Comparison of ENCODE assay signal across 8 mouse cellular contexts in the genomic region with DNA sequence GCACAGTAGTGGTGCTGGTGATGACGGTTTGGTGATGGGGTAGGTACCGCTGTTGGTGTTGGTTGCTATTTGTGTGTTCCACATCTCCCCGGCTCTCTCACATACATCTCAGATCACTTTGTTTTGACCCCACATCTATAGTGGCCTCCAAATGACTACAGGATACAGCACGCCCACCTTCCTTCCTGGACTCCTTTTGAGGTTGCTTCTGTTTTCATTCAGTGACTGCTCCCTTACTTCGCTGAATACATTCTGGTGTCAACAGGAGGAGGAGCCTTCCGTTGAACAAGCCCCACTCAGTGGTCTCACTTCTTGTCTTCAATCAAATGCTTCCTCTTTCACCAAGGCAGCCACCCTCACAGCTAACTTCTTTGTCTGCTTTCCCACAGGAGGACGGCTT. TPM values are rescaled to one million over a fixed set of nuclear protein-coding genes. Genes with fewer than 3 reads are reported as not detected.
A peak's percentile ranks its signal among the peaks of the same experiment; 100 is the strongest.
DNase-seq lines count a peak whose midpoint lies in the region; ATAC-seq and TF ChIP-seq lines count a peak whose summit lies in the region.

No protein-coding gene starts in this region.

- H3K27ac ChIP-seq in kidney, embryonic 16.5 days (ENCODE audit: low read length): peak overlapping the region; percentile 31
- no peak overlapping the region for H3K27ac ChIP-seq in kidney, embryonic 14.5 days (ENCODE audit: low read depth, low read length)
- peak overlapping the region; percentile 56 for H3K27ac ChIP-seq in bone marrow, adult 2 months (ENCODE audit: control insufficient read depth, insufficient read depth, low read depth, low read length, poor library complexity)
- H3K27ac ChIP-seq in macrophage: peak overlapping the region; percentile 73; the same call in 1 of the 2 replicates
- peak overlapping the region; percentile 36 for H3K27ac ChIP-seq in stomach, embryonic 16.5 days (ENCODE audit: low read length)

- peaks cover 14% of the 10 kb centered on the region for H3K79me2 ChIP-seq in macrophage (ENCODE audit: inconsistent target)

- peaks cover 22% of the 10 kb centered on the region for H3K4me1 ChIP-seq in kidney, embryonic 16.5 days (ENCODE audit: insufficient read depth, low read length)
- peaks cover 16% of the 10 kb centered on the region; the same call in 1 of the 2 replicates for H3K4me1 ChIP-seq in kidney, embryonic 14.5 days (ENCODE audit: control insufficient read depth, insufficient read depth, low read length)
- peaks cover 3% of the 10 kb centered on the region; the same call in 1 of the 2 replicates for H3K4me1 ChIP-seq in bone marrow, adult 2 months (ENCODE audit: control insufficient read depth, insufficient read depth, low read length)
- H3K4me1 ChIP-seq in stomach, embryonic 16.5 days (ENCODE audit: control insufficient read depth, insufficient read depth, low read length): peaks cover 15% of the 10 kb centered on the region

- 0 out of 2 replicates have a peak, but pooled peaks cover 3% of the 10 kb centered on the region for H3K36me3 ChIP-seq in kidney, embryonic 16.5 days (ENCODE audit: insufficient read depth, low read length)
- H3K36me3 ChIP-seq in kidney, embryonic 14.5 days (ENCODE audit: control insufficient read depth, insufficient read depth, low read length): no peaks in the 10 kb centered on the region
- no peaks in the 10 kb centered on the region for H3K36me3 ChIP-seq in macrophage (ENCODE audit: inconsistent target)
- no peaks in the 10 kb centered on the region for H3K36me3 ChIP-seq in stomach, embryonic 16.5 days (ENCODE audit: control insufficient read depth, insufficient read depth, low read length)

- DNase-seq in frontal cortex, postnatal 10 days (ENCODE audit: low spot score in 2 of 2): no peak
- no peak for DNase-seq in Muller cell, postnatal 12 days (ENCODE audit: inconsistent ontology term)
- DNase-seq in cerebellum, adult 9-11 months: no peak

- H3K9ac ChIP-seq in kidney, embryonic 16.5 days (replicated peaks; ENCODE audit: low read length): no peak overlapping the region
- H3K9ac ChIP-seq in kidney, embryonic 14.5 days (ENCODE audit: low read depth, low read length): no peak overlapping the region
- H3K9ac ChIP-seq in stomach, embryonic 16.5 days (ENCODE audit: low read length): no peak overlapping the region

- H3K4me2 ChIP-seq in kidney, embryonic 16.5 days (replicated peaks; ENCODE audit: low read depth, low read length): no peak overlapping the region
- H3K4me2 ChIP-seq in kidney, embryonic 14.5 days (replicated peaks; ENCODE audit: low read depth, low read length): no peak overlapping the region
- H3K4me2 ChIP-seq in stomach, embryonic 16.5 days (ENCODE audit: low read depth, low read length): no peak overlapping the region

- no peak overlapping the region for H3K4me3 ChIP-seq in kidney, embryonic 16.5 days (ENCODE audit: low read length)
- no peak overlapping the region for H3K4me3 ChIP-seq in kidney, embryonic 14.5 days (ENCODE audit: low read length)
- H3K4me3 ChIP-seq in bone marrow, adult 2 months (replicated peaks; ENCODE audit: control insufficient read depth, low read depth, low read length): no peak overlapping the region
- H3K4me3 ChIP-seq in macrophage (ENCODE audit: inconsistent target): no peak overlapping the region
- H3K4me3 ChIP-seq in stomach, embryonic 16.5 days (replicated peaks; ENCODE audit: low read length): no peak overlapping the region

- ATAC-seq in kidney, embryonic 16.5 days (ENCODE audit: low FRiP score, low TSS enrichment): no peak
- ATAC-seq in kidney, embryonic 14.5 days (ENCODE audit: low FRiP score, low TSS enrichment): no peak
- ATAC-seq in stomach, embryonic 16.5 days (ENCODE audit: insufficient read depth, low FRiP score): no peak

- no peaks in the 10 kb centered on the region for H3K9me3 ChIP-seq in kidney, embryonic 16.5 days (ENCODE audit: low read length)
- no peaks in the 10 kb centered on the region for H3K9me3 ChIP-seq in kidney, embryonic 14.5 days (ENCODE audit: control insufficient read depth, low read length)
- no peaks in the 10 kb centered on the region for H3K9me3 ChIP-seq in stomach, embryonic 16.5 days (replicated peaks; ENCODE audit: control insufficient read depth, low read length)

- TF ChIP-seq CTCF in bone marrow, adult 2 months (IDR thresholded peaks at IDR 0.05; ENCODE audit: control insufficient read depth, insufficient read depth, low read length): no peak

- 0 out of 2 replicates have a peak, but pooled peaks have one; percentile 3 for TF ChIP-seq POLR2A in bone marrow, adult 2 months (IDR thresholded peaks at IDR 0.05; ENCODE audit: borderline replicate concordance, control insufficient read depth, low read depth, low read length)

- 73% methylated on average over 7 of the region's 7 CpGs for WGBS in kidney, embryonic 16.5 days
- 72% methylated on average over 7 of the region's 7 CpGs for WGBS in kidney, embryonic 14.5 days
- WGBS in bone marrow, adult 2 months: 5% methylated on average over 7 of the region's 7 CpGs
- 7% methylated on average over 7 of the region's 7 CpGs for WGBS in macrophage (ENCODE audit: missing documents)
- 74% methylated on average over 7 of the region's 7 CpGs for WGBS in stomach, embryonic 16.5 days

- H3K27me3 ChIP-seq in kidney, embryonic 16.5 days (ENCODE audit: insufficient read depth, low read length): no peaks in the 10 kb centered on the region
- no peaks in the 10 kb centered on the region for H3K27me3 ChIP-seq in kidney, embryonic 14.5 days (ENCODE audit: control insufficient read depth, insufficient read depth, low read length)
- H3K27me3 ChIP-seq in stomach, embryonic 16.5 days (ENCODE audit: control insufficient read depth, insufficient read depth, low read length): no peaks in the 10 kb centered on the region

RNA-seq across cellular contexts. Expression of a gene that starts 3.8 kb away (rescaled TPM):
- polyA plus RNA-seq in kidney, embryonic 16.5 days (2015; fragmentation: Nextera tagmentation; extraction: Ambion mirVana): 1,506 and 1,750 TPM in 2 replicates
- 2,275 and 2,927 TPM in 2 replicates for polyA plus RNA-seq in kidney, embryonic 14.5 days (2014; fragmentation: Nextera tagmentation; extraction: Ambion mirVana)
- polyA plus RNA-seq in bone marrow, adult 2 months (2011; ENCODE audit: insufficient read depth, insufficient read length, low replicate concordance, missing spikeins): 247 and 517 TPM in 2 replicates
- total RNA-seq in macrophage (2018; cell fraction: chromatin; rRNA removed): 100 to 1,000 TPM in 5 of 26 experiments, 10 to 100 TPM in 21; 25.9 to 371 (median 55.7) TPM
- total RNA-seq in macrophage (2018; cell fraction: cytosol; rRNA removed): 1,000 to 10,000 TPM in 24 of 26 experiments, 100 to 1,000 TPM in 2; 980 to 3,153 (median 1,603) TPM
- total RNA-seq in macrophage (2018; cell fraction: nucleus; rRNA removed): 100 to 1,000 TPM in 25 of 26 experiments, 10 to 100 TPM in 1; 81.9 to 542 (median 303) TPM
- 1,065 to 2,086 TPM (median 1,228 TPM) in 3 replicates for polyA plus RNA-seq in macrophage (2018)
- 1,289 and 1,748 TPM in 2 replicates for polyA plus RNA-seq in stomach, embryonic 16.5 days (2015; fragmentation: Nextera tagmentation; extraction: Ambion mirVana)

RNA-seq across cellular contexts. Expression of a gene that starts 55.0 kb away (rescaled TPM):
- polyA plus RNA-seq in kidney, embryonic 16.5 days (2015; fragmentation: Nextera tagmentation; extraction: Ambion mirVana): 28.0 and 28.9 TPM in 2 replicates
- polyA plus RNA-seq in kidney, embryonic 14.5 days (2014; fragmentation: Nextera tagmentation; extraction: Ambion mirVana): 35.9 and 47.9 TPM in 2 replicates
- 35.9 and 51.4 TPM in 2 replicates for polyA plus RNA-seq in bone marrow, adult 2 months (2011; ENCODE audit: insufficient read depth, insufficient read length, low replicate concordance, missing spikeins)
- 100 to 1,000 TPM in 2 of 26 experiments, 10 to 100 TPM in 24; 45.9 to 114 (median 67.6) TPM for total RNA-seq in macrophage (2018; cell fraction: chromatin; rRNA removed)
- 10 to 100 TPM; 46.6 to 90.4 (median 62.1) TPM for total RNA-seq in macrophage (2018; cell fraction: cytosol; rRNA removed)
- total RNA-seq in macrophage (2018; cell fraction: nucleus; rRNA removed): 10 to 100 TPM; 40.7 to 79.7 (median 64.2) TPM
- polyA plus RNA-seq in macrophage (2018): 43.9 to 55.0 TPM (median 51.8 TPM) in 3 replicates
- 25.0 and 25.9 TPM in 2 replicates for polyA plus RNA-seq in stomach, embryonic 16.5 days (2015; fragmentation: Nextera tagmentation; extraction: Ambion mirVana)
